Mouse (Mus musculus): ENCODE results near the gene Frrs1. TPM values are rescaled to one million over a fixed set of nuclear protein-coding genes. Genes with fewer than 3 reads are reported as not detected.
"Not testable (repeated sequence)": the region's sequence is repeated elsewhere in the genome, so short reads cannot be mapped to it uniquely, and the experiment has no call there.

Gene Frrs1
- polyA plus RNA-seq (2016; fragmentation: Nextera tagmentation; extraction: Ambion mirVana), result 8.5 and 11.5 TPM in 2 replicates

- H3K4me3 ChIP-seq, result no peak within 1 kb of the TSS
- no peaks in the 10 kb centered on the region for H3K36me3 ChIP-seq
- 86% methylated on average over 9 of the region's 9 CpGs for WGBS
These were observed at the start of gene Frrs1 for GRCm38 (mm10) chr3:116858941-116859685. Gene Frrs1 (plus strand): TSS chr3:116859464.

GRCm38 (mm10) chr3:116810351-116810750 lies 48.9 kb upstream of the Frrs1 start:
- not testable (repeated sequence) for H3K36me3 ChIP-seq; DNase-seq (ENCODE audit: low spot score); H3K27me3 ChIP-seq (ENCODE audit: low read depth, poor library complexity, severe bottlenecking); H3K9me3 ChIP-seq (replicated peaks); H3K27ac ChIP-seq (replicated peaks); H3K4me3 ChIP-seq
- H3K4me1 ChIP-seq, result peaks cover 27% of the 10 kb centered on the region
- 83% methylated on average over 6 of the region's 6 CpGs for WGBS

More at GRCm38 (mm10) chr3:116858941-116859685, at the start of gene Frrs1:
- peaks cover 7% of the 10 kb centered on the region; the same call in 1 of the 2 replicates for H3K4me1 ChIP-seq
- no peaks in the 10 kb centered on the region for H3K9me3 ChIP-seq (replicated peaks)
- no peaks in the 10 kb centered on the region for H3K27me3 ChIP-seq (ENCODE audit: low read depth, poor library complexity, severe bottlenecking)
- H3K27ac ChIP-seq (replicated peaks), result no peak within 1 kb of the TSS
- DNase-seq (ENCODE audit: low spot score), result no peak

- peaks cover 23% of the 10 kb centered on the region for H3K4me1 ChIP-seq
- H3K36me3 ChIP-seq, result no peaks in the 10 kb centered on the region
- no peaks in the 10 kb centered on the region for H3K9me3 ChIP-seq (replicated peaks)
- no peak overlapping the region for H3K27ac ChIP-seq (replicated peaks)
- H3K4me3 ChIP-seq, result no peak overlapping the region
- DNase-seq (ENCODE audit: low spot score), result no peak
- H3K27me3 ChIP-seq (ENCODE audit: low read depth, poor library complexity, severe bottlenecking), result no peaks in the 10 kb centered on the region
- WGBS, result 93% methylated on average over 2 of the region's 2 CpGs
These were observed 46.3 kb upstream of the Frrs1 start for GRCm38 (mm10) chr3:116812946-116813345.

GRCm38 (mm10) chr3:116815305-116815797 lies 43.9 kb upstream of the Frrs1 start:
- no peak overlapping the region for H3K4me3 ChIP-seq
- H3K4me1 ChIP-seq, result peaks cover 18% of the 10 kb centered on the region
- DNase-seq (ENCODE audit: low spot score), result no peak
- no peaks in the 10 kb centered on the region for H3K27me3 ChIP-seq (ENCODE audit: low read depth, poor library complexity, severe bottlenecking)
- no peak overlapping the region for H3K27ac ChIP-seq (replicated peaks)
- H3K9me3 ChIP-seq (replicated peaks), result no peaks in the 10 kb centered on the region
- H3K36me3 ChIP-seq, result no peaks in the 10 kb centered on the region
- 83% methylated on average over 6 of the region's 6 CpGs for WGBS

GRCm38 (mm10) chr3:116815916-116816315 lies 43.3 kb upstream of the Frrs1 start:
- Histone ChIP-seq H3K9me3 (replicated peaks) (no peaks in the 10 kb centered on the region), H3K36me3 (no peaks in the 10 kb centered on the region), H3K27ac (replicated peaks) (no peak overlapping the region), H3K4me1 (peaks cover 18% of the 10 kb centered on the region), H3K4me3 (no peak overlapping the region), H3K27me3 (ENCODE audit: low read depth, poor library complexity, severe bottlenecking) (no peaks in the 10 kb centered on the region)
- no peak for DNase-seq (ENCODE audit: low spot score)
- WGBS, result 85% methylated on average over 4 of the region's 4 CpGs

GRCm38 (mm10) chr3:116816674-116817215 lies 42.5 kb upstream of the Frrs1 start:
- Histone ChIP-seq H3K4me3 (no peak overlapping the region), H3K4me1 (peaks cover 18% of the 10 kb centered on the region), H3K27me3 (ENCODE audit: low read depth, poor library complexity, severe bottlenecking) (no peaks in the 10 kb centered on the region), H3K36me3 (no peaks in the 10 kb centered on the region), H3K27ac (replicated peaks) (no peak overlapping the region), H3K9me3 (replicated peaks) (no peaks in the 10 kb centered on the region)
- DNase-seq (ENCODE audit: low spot score), result no peak
- WGBS, result 87% methylated on average over 3 of the region's 3 CpGs

- Histone ChIP-seq H3K9me3 (replicated peaks) (no peaks in the 10 kb centered on the region), H3K27ac (replicated peaks) (no peak overlapping the region), H3K27me3 (ENCODE audit: low read depth, poor library complexity, severe bottlenecking) (no peaks in the 10 kb centered on the region), H3K4me3 (no peak overlapping the region), H3K36me3 (no peaks in the 10 kb centered on the region), H3K4me1 (peaks cover 18% of the 10 kb centered on the region)
- WGBS, result 94% methylated on average over 7 of the region's 7 CpGs
- DNase-seq (ENCODE audit: low spot score), result no peak
These were observed 42.0 kb upstream of the Frrs1 start for GRCm38 (mm10) chr3:116817231-116817630.

- Histone ChIP-seq H3K27me3 (ENCODE audit: low read depth, poor library complexity, severe bottlenecking) (no peaks in the 10 kb centered on the region), H3K9me3 (replicated peaks) (no peaks in the 10 kb centered on the region), H3K4me3 (no peak overlapping the region), H3K36me3 (no peaks in the 10 kb centered on the region), H3K27ac (replicated peaks) (no peak overlapping the region), H3K4me1 (no peaks in the 10 kb centered on the region)
- DNase-seq (ENCODE audit: low spot score), result no peak
- 85% methylated on average over 4 of the region's 4 CpGs for WGBS
These were observed 32.6 kb upstream of the Frrs1 start for GRCm38 (mm10) chr3:116826471-116827215.

- Histone ChIP-seq H3K27ac (replicated peaks) (no peak overlapping the region), H3K36me3 (no peaks in the 10 kb centered on the region), H3K4me3 (no peak overlapping the region), H3K9me3 (replicated peaks) (no peaks in the 10 kb centered on the region), H3K27me3 (ENCODE audit: low read depth, poor library complexity, severe bottlenecking) (no peaks in the 10 kb centered on the region), H3K4me1 (no peaks in the 10 kb centered on the region)
- WGBS, result 91% methylated on average over 10 of the region's 10 CpGs
- DNase-seq (ENCODE audit: low spot score), result no peak
These were observed 29.9 kb upstream of the Frrs1 start for GRCm38 (mm10) chr3:116829274-116829920.

GRCm38 (mm10) chr3:116831324-116831723 lies 27.9 kb upstream of the Frrs1 start:
- H3K27me3 ChIP-seq (ENCODE audit: low read depth, poor library complexity, severe bottlenecking), result no peaks in the 10 kb centered on the region
- H3K9me3 ChIP-seq (replicated peaks), result no peaks in the 10 kb centered on the region
- WGBS, result 81% methylated on average over 5 of the region's 5 CpGs
- H3K27ac ChIP-seq (replicated peaks), result no peak overlapping the region
- no peaks in the 10 kb centered on the region for H3K36me3 ChIP-seq
- DNase-seq (ENCODE audit: low spot score), result no peak
- peaks cover 3% of the 10 kb centered on the region; the same call in 1 of the 2 replicates for H3K4me1 ChIP-seq
- H3K4me3 ChIP-seq, result no peak overlapping the region

GRCm38 (mm10) chr3:116832526-116833310 lies 26.5 kb upstream of the Frrs1 start:
- Histone ChIP-seq H3K27ac (replicated peaks) (no peak overlapping the region), H3K27me3 (ENCODE audit: low read depth, poor library complexity, severe bottlenecking) (no peaks in the 10 kb centered on the region), H3K4me1 (peaks cover 3% of the 10 kb centered on the region; the same call in 1 of the 2 replicates), H3K9me3 (replicated peaks) (no peaks in the 10 kb centered on the region), H3K36me3 (no peaks in the 10 kb centered on the region), H3K4me3 (no peak overlapping the region)
- 93% methylated on average over 7 of the region's 7 CpGs for WGBS
- no peak for DNase-seq (ENCODE audit: low spot score)

GRCm38 (mm10) chr3:116833491-116833890 lies 25.8 kb upstream of the Frrs1 start:
- no peak for DNase-seq (ENCODE audit: low spot score)
- Histone ChIP-seq H3K27me3 (ENCODE audit: low read depth, poor library complexity, severe bottlenecking) (no peaks in the 10 kb centered on the region), H3K36me3 (no peaks in the 10 kb centered on the region), H3K4me3 (no peak overlapping the region), H3K9me3 (replicated peaks) (no peaks in the 10 kb centered on the region), H3K4me1 (peaks cover 3% of the 10 kb centered on the region; the same call in 1 of the 2 replicates), H3K27ac (replicated peaks) (no peak overlapping the region)
- WGBS, result 84% methylated on average over 4 of the region's 4 CpGs
